Mouse (Mus musculus): Measurements from ENCODE around the gene Zfp879. TPM values are rescaled to one million over a fixed set of nuclear protein-coding genes. Genes with fewer than 3 reads are reported as not detected.

Zfp879 gene
- polyA plus RNA-seq, 2 experiments: 0.66 to 0.89 TPM

GRCm38 (mm10) chr11:50814233-50814632 lies 27.1 kb downstream of the Zfp879 start:
- Histone ChIP-seq H3K9me3 (ENCODE audit: control insufficient read depth, low read length) (peaks cover 65% of the 10 kb centered on the region), H3K9ac (ENCODE audit: low read depth, low read length, severe bottlenecking) (no peak overlapping the region), H3K4me1 (ENCODE audit: control insufficient read depth, insufficient read depth, low read length) (no peaks in the 10 kb centered on the region), H3K27ac (replicated peaks; ENCODE audit: low read depth, low read length) (no peak overlapping the region), H3K4me3 (replicated peaks; ENCODE audit: low read length) (no peak overlapping the region), H3K36me3 (ENCODE audit: control insufficient read depth, insufficient read depth, low read length) (peaks cover 95% of the 10 kb centered on the region), H3K27me3 (ENCODE audit: control insufficient read depth, insufficient read depth, low read length) (no peaks in the 10 kb centered on the region), H3K4me2 (replicated peaks; ENCODE audit: low read depth, low read length, severe bottlenecking) (no peak overlapping the region)
- ATAC-seq (ENCODE audit: low FRiP score, low read depth) (no peak), DNase-seq (ENCODE audit: low spot score) (no peak)
- WGBS: 97% methylated on average over 4 of the region's 4 CpGs
- no peak for TF ChIP-seq POLR2A (IDR thresholded peaks at IDR 0.05; ENCODE audit: borderline replicate concordance, extremely low read depth, insufficient read depth, insufficient read length)

- H3K4me2 ChIP-seq (replicated peaks; ENCODE audit: low read depth, low read length, severe bottlenecking): no peak overlapping the region
- H3K36me3 ChIP-seq (ENCODE audit: control insufficient read depth, insufficient read depth, low read length): no peaks in the 10 kb centered on the region
- no peaks in the 10 kb centered on the region for H3K4me1 ChIP-seq (ENCODE audit: control insufficient read depth, insufficient read depth, low read length)
- H3K9ac ChIP-seq (ENCODE audit: low read depth, low read length, severe bottlenecking): no peak overlapping the region
- H3K27me3 ChIP-seq (ENCODE audit: control insufficient read depth, insufficient read depth, low read length): no peaks in the 10 kb centered on the region
- ATAC-seq (ENCODE audit: low FRiP score, low read depth) (no peak), DNase-seq (ENCODE audit: low spot score) (no peak)
- H3K4me3 ChIP-seq (replicated peaks; ENCODE audit: low read length): no peak overlapping the region
- H3K9me3 ChIP-seq (ENCODE audit: control insufficient read depth, low read length): no peaks in the 10 kb centered on the region
- H3K27ac ChIP-seq (replicated peaks; ENCODE audit: low read depth, low read length): no peak overlapping the region
- no peak for TF ChIP-seq POLR2A (IDR thresholded peaks at IDR 0.05; ENCODE audit: borderline replicate concordance, extremely low read depth, insufficient read depth, insufficient read length)
Observed at GRCm38 (mm10) chr11:50798836-50799235, 42.5 kb downstream of the Zfp879 start.

- Histone ChIP-seq H3K36me3 (ENCODE audit: control insufficient read depth, insufficient read depth, low read length) (no peaks in the 10 kb centered on the region), H3K9ac (ENCODE audit: low read depth, low read length, severe bottlenecking) (no peak overlapping the region), H3K4me1 (ENCODE audit: control insufficient read depth, insufficient read depth, low read length) (no peaks in the 10 kb centered on the region), H3K27me3 (ENCODE audit: control insufficient read depth, insufficient read depth, low read length) (no peaks in the 10 kb centered on the region), H3K4me3 (replicated peaks; ENCODE audit: low read length) (no peak overlapping the region), H3K27ac (replicated peaks; ENCODE audit: low read depth, low read length) (no peak overlapping the region), H3K4me2 (replicated peaks; ENCODE audit: low read depth, low read length, severe bottlenecking) (no peak overlapping the region), H3K9me3 (ENCODE audit: control insufficient read depth, low read length) (no peaks in the 10 kb centered on the region)
- 41% methylated on average over 11 of the region's 11 CpGs for WGBS
- TF ChIP-seq POLR2A (IDR thresholded peaks at IDR 0.05; ENCODE audit: borderline replicate concordance, extremely low read depth, insufficient read depth, insufficient read length): no peak
- DNase-seq (ENCODE audit: low spot score): no peak
- ATAC-seq (ENCODE audit: low FRiP score, low read depth): no peak
Observed at GRCm38 (mm10) chr11:50797674-50798073, 43.7 kb downstream of the Zfp879 start.

Other genes starting within 250 kb of the Zfp879 start
- 34.9 and 38.7 TPM in 2 replicates for gene Adamts2, start 239.5 kb downstream of the Zfp879 start, polyA plus RNA-seq (2012; rRNA removed)
- gene Adamts2, start 239.5 kb downstream of the Zfp879 start, polyA plus RNA-seq (2014; fragmentation: Nextera tagmentation; extraction: Ambion mirVana): 18.9 and 19.4 TPM in 2 replicates
- 31.7 and 33.8 TPM in 2 replicates for gene Zfp354c, start 13.8 kb downstream of the Zfp879 start, polyA plus RNA-seq (2012; rRNA removed)
- gene Zfp354c, start 13.8 kb downstream of the Zfp879 start, polyA plus RNA-seq (2014; fragmentation: Nextera tagmentation; extraction: Ambion mirVana): 57.4 and 65.5 TPM in 2 replicates
- gene Grm6, start 9.1 kb upstream of the Zfp879 start, polyA plus RNA-seq (2012; rRNA removed): 0.60 and 0.88 TPM in 2 replicates
- gene Grm6, start 9.1 kb upstream of the Zfp879 start, polyA plus RNA-seq (2014; fragmentation: Nextera tagmentation; extraction: Ambion mirVana): 0.17 TPM in 2 replicates
- 6.6 and 7.2 TPM in 2 replicates for gene Zfp454, start 46.1 kb upstream of the Zfp879 start, polyA plus RNA-seq (2012; rRNA removed)
- 9.4 and 11.3 TPM in 2 replicates for gene Zfp454, start 46.1 kb upstream of the Zfp879 start, polyA plus RNA-seq (2014; fragmentation: Nextera tagmentation; extraction: Ambion mirVana)
- gene Zfp2, start 74.6 kb upstream of the Zfp879 start, polyA plus RNA-seq (2012; rRNA removed): 4.3 and 6.1 TPM in 2 replicates
- gene Zfp2, start 74.6 kb upstream of the Zfp879 start, polyA plus RNA-seq (2014; fragmentation: Nextera tagmentation; extraction: Ambion mirVana): 11.9 and 12.6 TPM in 2 replicates
- gene Zfp354b, start 90.1 kb upstream of the Zfp879 start, polyA plus RNA-seq (2012; rRNA removed): 0.72 and 1.3 TPM in 2 replicates
- 1.1 and 1.7 TPM in 2 replicates for gene Zfp354b, start 90.1 kb upstream of the Zfp879 start, polyA plus RNA-seq (2014; fragmentation: Nextera tagmentation; extraction: Ambion mirVana)
- not detected in 2 replicates for gene 4933414I15Rik, start 102.2 kb upstream of the Zfp879 start, polyA plus RNA-seq (2012; rRNA removed)
- not detected in 2 replicates for gene 4933414I15Rik, start 102.2 kb upstream of the Zfp879 start, polyA plus RNA-seq (2014; fragmentation: Nextera tagmentation; extraction: Ambion mirVana)
- gene Prop1, start 112.2 kb upstream of the Zfp879 start, polyA plus RNA-seq (2012; rRNA removed): 0.15 TPM in 1 of 2 replicates, not detected in the other
- not detected in 2 replicates for gene Prop1, start 112.2 kb upstream of the Zfp879 start, polyA plus RNA-seq (2014; fragmentation: Nextera tagmentation; extraction: Ambion mirVana)
- gene Olfr1378, start 125.0 kb upstream of the Zfp879 start, polyA plus RNA-seq (2012; rRNA removed): 0.09 and 0.38 TPM in 2 replicates
- 0.14 TPM in 1 of 2 replicates, not detected in the other for gene Olfr1378, start 125.0 kb upstream of the Zfp879 start, polyA plus RNA-seq (2014; fragmentation: Nextera tagmentation; extraction: Ambion mirVana)
- gene Olfr1377, start 140.4 kb upstream of the Zfp879 start, polyA plus RNA-seq (2012; rRNA removed): not detected in 2 replicates
- gene Olfr1377, start 140.4 kb upstream of the Zfp879 start, polyA plus RNA-seq (2014; fragmentation: Nextera tagmentation; extraction: Ambion mirVana): not detected in 2 replicates
- not detected in 2 replicates for gene Olfr51, start 162.0 kb upstream of the Zfp879 start, polyA plus RNA-seq (2012; rRNA removed)
- not detected in 2 replicates for gene Olfr51, start 162.0 kb upstream of the Zfp879 start, polyA plus RNA-seq (2014; fragmentation: Nextera tagmentation; extraction: Ambion mirVana)
- not detected in 2 replicates for gene Olfr54, start 172.7 kb upstream of the Zfp879 start, polyA plus RNA-seq (2012; rRNA removed)
- gene Olfr54, start 172.7 kb upstream of the Zfp879 start, polyA plus RNA-seq (2014; fragmentation: Nextera tagmentation; extraction: Ambion mirVana): 0.06 TPM in 1 of 2 replicates, not detected in the other
- gene Olfr1375, start 206.6 kb upstream of the Zfp879 start, polyA plus RNA-seq (2012; rRNA removed): not detected in 2 replicates
- not detected in 2 replicates for gene Olfr1375, start 206.6 kb upstream of the Zfp879 start, polyA plus RNA-seq (2014; fragmentation: Nextera tagmentation; extraction: Ambion mirVana)
- 6.1 and 9.6 TPM in 2 replicates for gene Zfp354a, start 217.7 kb upstream of the Zfp879 start, polyA plus RNA-seq (2012; rRNA removed)
- 6.4 and 8.8 TPM in 2 replicates for gene Zfp354a, start 217.7 kb upstream of the Zfp879 start, polyA plus RNA-seq (2014; fragmentation: Nextera tagmentation; extraction: Ambion mirVana)